Mouse (Mus musculus): ENCODE data around the gene Tekt1. TPM values are rescaled to one million over a fixed set of nuclear protein-coding genes. Genes with fewer than 3 reads are reported as not detected.

The Tekt1 gene
- 0.18 TPM in 1 of 2 replicates, not detected in the other for total RNA-seq (2017)

GRCm38 (mm10) chr11:72362347-72362741, at the start of gene Tekt1:
TSS of gene Tekt1 (minus strand) at chr11:72362442.
- no peak for ATAC-seq (replicated peaks; ENCODE audit: low read depth, poor library complexity, severe bottlenecking)

DNA sequence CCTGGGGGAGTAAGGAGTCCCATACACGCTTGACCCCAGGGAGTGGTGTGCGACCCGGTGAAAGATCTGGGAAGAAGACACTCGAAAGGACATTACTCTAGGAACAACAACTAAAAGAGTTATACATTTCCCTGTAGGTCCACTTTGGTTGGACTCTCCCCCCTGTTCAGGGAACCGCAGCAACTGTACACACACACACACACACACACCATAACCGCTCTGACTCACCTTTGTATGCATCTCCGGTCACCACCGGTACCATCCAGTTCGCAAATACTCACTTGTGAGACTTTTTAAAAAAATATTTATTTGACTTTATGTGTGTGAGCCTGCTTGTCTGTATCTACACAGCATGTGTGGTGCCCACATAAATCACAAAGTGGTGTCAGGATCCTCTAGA, 49.7 kb upstream of the Tekt1 start:
- no peak for ATAC-seq (replicated peaks; ENCODE audit: low read depth, poor library complexity, severe bottlenecking)

- ATAC-seq (replicated peaks; ENCODE audit: low read depth, poor library complexity, severe bottlenecking): peak; percentile 69
These were observed 49.1 kb upstream of the Tekt1 start, which contains the start of gene Smtnl2 for GRCm38 (mm10) chr11:72411093-72411921. TSS of gene Smtnl2 (minus strand) at chr11:72411713.

DNA sequence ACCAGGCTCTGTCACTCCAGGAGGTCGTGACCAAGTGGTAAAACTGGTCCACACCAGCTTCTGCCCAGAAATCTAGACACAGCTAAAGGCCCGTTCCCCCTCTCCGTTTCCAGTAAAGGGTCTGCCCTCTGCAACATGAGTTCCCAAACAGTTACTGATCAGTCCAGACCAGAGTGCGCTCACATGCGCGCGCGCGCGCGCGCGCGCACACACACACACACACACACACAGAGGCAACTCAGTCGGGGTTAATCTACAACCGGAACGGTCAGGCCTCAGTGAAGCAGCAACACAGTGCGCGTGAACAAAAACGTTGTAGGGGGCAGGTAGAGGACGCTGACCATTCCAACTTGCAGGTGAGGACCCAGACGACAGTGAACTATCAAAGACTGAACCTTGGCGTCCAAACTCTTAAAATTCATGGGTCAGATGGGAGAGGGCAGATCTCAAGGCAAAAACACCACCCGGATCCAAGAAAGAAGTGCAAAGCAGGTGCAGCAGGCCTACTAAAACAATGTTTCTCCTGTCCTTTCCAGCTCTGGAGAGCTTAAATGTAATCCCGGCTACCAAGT, 48.4 kb upstream of the Tekt1 start:
- no peak for ATAC-seq (replicated peaks; ENCODE audit: low read depth, poor library complexity, severe bottlenecking)

GRCm38 (mm10) chr11:72409649-72410385, 47.6 kb upstream of the Tekt1 start:
- no peak for ATAC-seq (replicated peaks; ENCODE audit: low read depth, poor library complexity, severe bottlenecking)

- ATAC-seq (replicated peaks; ENCODE audit: low read depth, poor library complexity, severe bottlenecking): no peak
These were observed 46.4 kb upstream of the Tekt1 start for GRCm38 (mm10) chr11:72408451-72409170.

- ATAC-seq (replicated peaks; ENCODE audit: low read depth, poor library complexity, severe bottlenecking): no peak
These were observed 45.3 kb upstream of the Tekt1 start for GRCm38 (mm10) chr11:72407574-72407973.

DNA sequence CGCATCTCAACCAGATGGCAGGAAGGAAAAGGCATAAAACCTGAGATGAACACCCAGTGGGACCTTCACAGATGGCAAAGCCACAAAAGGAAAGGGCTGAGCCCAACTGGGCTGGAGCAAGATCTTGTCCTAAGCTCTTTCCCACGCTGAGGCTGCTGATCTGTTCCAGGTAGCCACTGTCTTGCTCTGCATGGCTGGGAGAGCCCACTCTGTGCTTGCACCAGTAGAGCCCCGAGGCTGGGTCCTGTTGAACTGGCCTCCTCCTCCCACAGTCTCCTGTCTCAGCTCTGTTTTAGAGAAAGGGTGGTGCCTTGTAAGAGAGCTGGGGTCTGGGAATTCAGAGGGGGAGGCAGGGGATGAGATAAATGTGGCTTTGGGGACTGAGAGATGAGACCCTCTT, 44.8 kb upstream of the Tekt1 start:
- ATAC-seq (replicated peaks; ENCODE audit: low read depth, poor library complexity, severe bottlenecking): no peak

- ATAC-seq (replicated peaks; ENCODE audit: low read depth, poor library complexity, severe bottlenecking): no peak
These were observed 43.9 kb upstream of the Tekt1 start for GRCm38 (mm10) chr11:72406079-72406675.

DNA sequence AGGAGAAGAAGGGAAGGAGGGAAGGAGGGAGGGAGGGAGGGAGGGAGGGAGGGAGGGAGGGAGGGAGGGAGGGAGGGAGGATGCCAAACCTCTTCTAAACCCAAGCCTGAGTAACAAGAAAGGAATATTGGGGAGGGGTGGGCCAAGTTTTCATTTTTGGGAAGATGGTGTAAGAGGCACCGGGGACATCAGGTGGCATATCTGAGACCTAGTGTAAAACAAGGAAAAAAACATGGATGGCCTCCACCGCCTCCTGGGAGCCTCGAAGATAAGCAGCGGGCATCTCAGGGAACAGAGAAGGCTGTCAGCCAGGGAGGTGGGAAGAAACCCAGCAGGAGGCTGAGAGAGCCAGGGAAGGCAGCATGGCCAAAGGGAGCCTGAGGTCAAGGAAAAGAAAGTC, 43.3 kb upstream of the Tekt1 start:
- no peak for ATAC-seq (replicated peaks; ENCODE audit: low read depth, poor library complexity, severe bottlenecking)

DNA sequence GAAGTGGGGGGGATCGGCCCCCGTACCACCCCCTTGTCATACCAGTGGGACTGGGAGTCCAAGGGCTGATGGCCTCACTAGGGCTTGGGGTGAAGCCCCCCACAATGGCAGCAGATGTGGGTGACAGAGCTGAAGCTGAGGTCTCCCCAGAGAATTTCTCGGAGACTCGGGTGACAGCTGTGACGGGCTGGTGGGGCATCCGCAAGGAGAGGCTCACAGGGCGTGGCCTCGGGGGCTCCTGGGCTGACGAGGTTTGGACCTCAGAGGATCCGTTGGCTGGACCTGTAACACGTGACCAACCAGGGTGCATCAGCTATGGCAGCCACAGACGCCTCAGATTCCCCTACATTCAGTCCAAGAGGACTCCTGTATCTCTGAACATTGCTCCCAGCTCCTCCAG, 40.7 kb upstream of the Tekt1 start:
- ATAC-seq (replicated peaks; ENCODE audit: low read depth, poor library complexity, severe bottlenecking): no peak

GRCm38 (mm10) chr11:72402017-72402416, 39.8 kb upstream of the Tekt1 start:
- no peak for ATAC-seq (replicated peaks; ENCODE audit: low read depth, poor library complexity, severe bottlenecking)

GRCm38 (mm10) chr11:72401068-72401467, 38.8 kb upstream of the Tekt1 start:
- no peak for ATAC-seq (replicated peaks; ENCODE audit: low read depth, poor library complexity, severe bottlenecking)

- no peak for ATAC-seq (replicated peaks; ENCODE audit: low read depth, poor library complexity, severe bottlenecking)
These were observed 35.7 kb upstream of the Tekt1 start for GRCm38 (mm10) chr11:72397811-72398525.

GRCm38 (mm10) chr11:72397072-72397471, 34.8 kb upstream of the Tekt1 start:
- no peak for ATAC-seq (replicated peaks; ENCODE audit: low read depth, poor library complexity, severe bottlenecking)

DNA sequence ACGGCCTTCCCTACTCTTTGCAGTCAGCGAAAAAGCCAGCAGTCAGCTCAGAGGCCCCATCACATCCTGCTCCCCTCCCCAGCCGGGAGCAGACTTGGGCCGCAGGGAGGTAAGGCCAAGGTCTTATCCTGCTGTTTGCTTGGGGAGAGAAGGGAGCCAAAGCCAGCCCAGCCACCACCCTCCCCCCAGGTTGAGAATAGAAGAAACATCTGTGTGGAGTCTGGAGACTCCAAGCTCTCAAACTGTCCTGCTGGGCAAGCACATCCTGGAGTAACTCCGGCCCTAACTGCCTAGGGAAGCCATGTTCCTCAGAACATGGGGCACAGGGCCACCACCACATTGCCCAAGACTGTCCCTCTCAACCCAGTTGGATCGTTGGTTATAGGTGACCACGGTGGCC, 34.4 kb upstream of the Tekt1 start:
- ATAC-seq (replicated peaks; ENCODE audit: low read depth, poor library complexity, severe bottlenecking): no peak

DNA sequence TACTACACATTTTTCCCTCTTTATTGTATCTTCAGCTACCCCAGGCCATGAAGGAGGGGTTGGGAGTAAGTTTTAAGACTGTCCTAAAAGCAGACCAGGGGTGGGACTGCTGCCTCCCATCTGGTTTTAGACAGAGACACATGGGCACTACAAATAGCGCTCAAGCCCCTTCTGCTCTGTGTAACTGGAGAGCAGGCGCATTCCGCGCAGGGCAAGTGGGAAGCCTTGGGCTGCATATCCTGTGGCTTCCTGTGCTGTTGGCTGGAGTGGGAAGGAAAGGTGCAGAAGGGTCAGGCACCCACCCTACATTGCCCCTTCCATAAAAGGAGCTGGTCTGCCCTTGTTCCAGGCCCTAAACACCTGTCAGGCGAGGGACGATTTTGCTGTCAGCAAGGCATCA, 33.4 kb upstream of the Tekt1 start:
- no peak for ATAC-seq (replicated peaks; ENCODE audit: low read depth, poor library complexity, severe bottlenecking)

DNA sequence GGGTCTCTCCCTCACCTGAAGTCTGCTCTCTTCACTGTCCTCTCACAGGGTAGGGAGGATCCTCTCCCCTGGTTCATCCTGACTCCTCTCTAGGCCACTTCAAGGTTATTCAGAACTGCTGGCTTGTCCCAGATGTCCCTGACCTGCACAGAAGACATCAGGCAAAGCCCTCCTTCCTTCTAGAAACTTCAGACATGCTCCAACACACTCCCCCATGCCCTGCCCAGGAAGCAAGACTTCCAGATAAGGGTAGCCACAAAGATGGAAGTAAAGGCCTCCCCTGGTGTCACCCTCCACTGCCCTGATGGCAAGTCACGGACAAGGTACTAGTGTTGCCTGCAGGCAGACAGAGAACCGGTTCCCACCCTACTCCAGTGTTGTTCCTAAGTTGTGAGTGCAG, 32.5 kb upstream of the Tekt1 start:
- peak; percentile 56 for ATAC-seq (replicated peaks; ENCODE audit: low read depth, poor library complexity, severe bottlenecking)

DNA sequence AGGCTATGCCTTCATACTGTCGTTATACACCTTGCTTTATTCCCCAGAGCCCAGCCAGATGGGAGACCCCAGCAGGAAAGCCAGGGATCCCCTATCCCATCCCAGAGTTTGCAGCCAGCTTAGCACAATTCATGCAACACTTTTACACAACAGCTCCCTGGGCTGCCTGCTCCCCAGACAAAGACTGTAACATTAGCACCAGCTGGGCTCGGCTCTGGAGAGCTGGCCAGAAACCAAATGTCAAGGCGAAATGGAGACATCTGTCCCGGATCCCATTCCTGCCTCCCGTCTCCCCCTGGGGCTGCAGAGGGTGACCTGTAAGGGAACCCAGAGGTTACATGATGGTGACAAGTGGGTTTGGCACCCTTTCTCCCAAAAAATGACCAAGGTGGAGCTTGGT, 31.4 kb upstream of the Tekt1 start:
- no peak for ATAC-seq (replicated peaks; ENCODE audit: low read depth, poor library complexity, severe bottlenecking)
